Mouse (Mus musculus): ENCODE results near the gene Rps25.
"Not testable (repeated sequence)": the region's sequence is repeated elsewhere in the genome, so short reads cannot be mapped to it uniquely, and the experiment has no call there.

Rps25 gene

DNA sequence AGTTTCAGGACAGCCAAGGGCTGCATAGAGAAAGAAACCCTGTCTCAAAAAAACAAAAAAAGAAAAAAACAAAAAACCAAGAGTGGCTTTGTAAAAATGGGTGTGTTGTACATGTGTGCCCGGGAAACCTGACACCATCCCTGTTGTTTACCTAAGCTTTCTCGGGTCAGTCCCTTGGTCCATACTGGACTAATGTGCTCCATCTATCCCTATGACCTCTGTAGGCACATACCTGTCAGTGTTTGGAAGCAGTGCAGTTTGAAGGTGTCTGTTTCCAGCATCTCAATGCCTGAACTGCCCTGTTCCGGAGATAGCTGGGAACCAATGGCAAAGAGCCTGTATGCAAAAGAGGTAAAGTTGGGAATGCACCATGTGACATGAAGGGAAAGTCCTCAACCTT, 1.9 kb upstream of the Rps25 start:
- DNase-seq (ENCODE audit: low spot score) = no peak

DNA sequence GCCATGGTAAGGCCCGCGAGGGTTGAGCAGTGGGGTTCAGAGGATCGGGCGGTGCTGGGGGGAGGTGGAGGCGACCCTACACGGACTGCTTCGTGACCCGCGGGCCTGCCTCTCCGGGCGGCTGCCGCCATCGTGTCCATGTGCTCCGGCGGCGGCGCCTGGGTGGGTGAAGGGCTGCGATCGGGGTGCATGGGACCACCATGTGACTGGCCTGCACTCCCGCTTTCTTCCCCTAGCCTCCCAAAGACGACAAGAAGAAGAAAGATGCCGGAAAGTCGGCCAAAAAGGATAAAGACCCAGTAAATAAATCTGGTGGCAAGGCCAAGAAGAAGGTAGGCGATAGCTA, 786 bp downstream of the Rps25 start:
- no peak for DNase-seq (ENCODE audit: low spot score)

DNA sequence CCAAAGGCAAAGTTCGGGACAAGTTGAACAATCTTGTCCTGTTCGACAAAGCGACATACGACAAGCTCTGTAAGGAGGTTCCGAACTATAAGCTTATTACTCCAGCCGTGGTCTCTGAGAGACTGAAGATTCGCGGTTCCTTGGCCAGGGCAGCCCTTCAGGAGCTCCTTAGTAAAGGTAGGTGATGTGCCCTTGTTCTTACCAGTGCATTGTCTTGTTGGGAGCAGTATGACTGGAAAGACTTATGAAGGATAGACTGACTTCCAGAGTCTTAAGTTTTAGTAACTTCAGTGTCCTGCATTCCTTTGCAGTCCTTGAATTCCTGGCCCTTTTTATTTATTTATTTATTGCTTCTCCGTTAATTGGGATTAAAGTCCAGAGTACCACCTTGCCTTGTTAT, 1.8 kb downstream of the Rps25 start:
- not testable (repeated sequence) for DNase-seq (ENCODE audit: low spot score)

DNA sequence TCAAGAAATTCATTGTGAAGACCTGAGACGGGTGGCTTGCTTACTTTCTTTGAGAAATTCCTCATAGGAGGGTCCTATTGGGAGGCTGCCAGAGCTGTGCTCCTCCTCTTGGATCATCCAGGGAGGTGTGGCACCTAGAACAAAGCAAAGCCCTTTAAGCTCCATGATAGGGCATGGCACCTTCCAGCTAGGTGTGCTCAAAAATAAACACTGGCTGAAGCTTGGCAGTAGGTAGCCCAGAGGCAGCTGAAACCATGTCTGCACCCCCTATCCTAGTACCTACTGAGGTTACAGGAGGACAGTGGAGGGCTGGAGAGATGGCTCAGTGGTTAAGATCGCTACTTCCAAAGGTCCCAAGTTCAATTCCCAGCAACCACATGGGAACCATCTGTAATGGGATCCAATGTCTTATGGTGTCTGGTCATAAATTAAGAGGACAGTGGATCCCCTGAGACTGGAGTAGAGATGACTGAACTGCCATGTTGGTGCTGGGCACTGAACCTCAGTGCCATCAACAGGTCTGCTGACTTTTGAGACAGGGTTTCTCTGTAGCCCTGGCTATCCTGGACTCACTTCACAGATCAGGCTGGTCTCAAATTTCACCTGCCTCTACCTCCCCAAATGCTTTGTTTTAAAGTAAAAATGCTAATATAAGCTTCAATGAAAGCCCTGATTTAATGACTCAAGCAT, 3.9 kb downstream of the Rps25 start:
- DNase-seq (ENCODE audit: low spot score) = no peak

DNA sequence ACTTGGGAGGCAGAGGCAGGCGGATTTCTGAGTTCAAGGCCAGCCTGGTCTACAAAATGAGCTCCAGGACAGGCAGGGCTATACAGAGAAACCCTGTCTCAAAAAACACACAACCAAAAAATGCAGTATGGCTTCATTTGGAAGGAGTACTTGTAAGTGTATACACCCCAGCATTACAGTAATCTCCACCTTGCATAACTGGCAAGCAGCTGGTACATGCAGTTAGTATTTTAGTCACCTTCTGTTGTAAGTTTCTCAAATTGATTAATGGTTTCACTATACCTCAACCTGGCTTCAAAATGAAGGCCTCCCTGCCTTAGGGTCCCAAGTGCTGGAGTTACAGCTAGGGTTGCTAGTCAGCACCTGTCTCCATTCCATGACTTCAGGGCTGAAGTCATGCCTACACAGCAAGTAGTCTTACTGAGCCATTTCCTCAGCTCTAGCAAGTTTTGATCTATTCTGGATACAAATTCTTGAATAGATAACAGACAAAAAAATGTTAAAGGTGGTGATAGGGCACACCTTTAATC, 4.7 kb downstream of the Rps25 start:
- no peak for DNase-seq (ENCODE audit: low spot score)

DNA sequence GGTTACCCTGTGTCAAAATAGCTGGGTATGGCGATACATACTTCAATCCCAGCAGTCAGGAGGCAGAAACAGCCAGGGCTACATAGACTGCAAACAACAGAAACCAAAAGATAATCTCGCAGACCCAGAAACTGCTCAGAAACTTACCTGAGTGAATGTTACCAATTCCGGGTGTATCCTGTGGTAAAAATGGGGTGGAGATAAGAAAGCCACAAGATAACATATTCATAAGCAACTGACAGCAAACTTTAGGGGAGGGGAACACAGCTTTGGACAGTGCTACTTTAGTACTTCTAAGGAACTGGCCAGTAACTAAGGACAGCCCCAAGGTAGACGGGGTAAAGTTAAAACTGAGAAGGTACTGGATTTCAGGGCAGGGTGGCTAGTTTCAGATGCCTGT, 5.4 kb downstream of the Rps25 start:
- DNase-seq (ENCODE audit: low spot score) = no peak

DNA sequence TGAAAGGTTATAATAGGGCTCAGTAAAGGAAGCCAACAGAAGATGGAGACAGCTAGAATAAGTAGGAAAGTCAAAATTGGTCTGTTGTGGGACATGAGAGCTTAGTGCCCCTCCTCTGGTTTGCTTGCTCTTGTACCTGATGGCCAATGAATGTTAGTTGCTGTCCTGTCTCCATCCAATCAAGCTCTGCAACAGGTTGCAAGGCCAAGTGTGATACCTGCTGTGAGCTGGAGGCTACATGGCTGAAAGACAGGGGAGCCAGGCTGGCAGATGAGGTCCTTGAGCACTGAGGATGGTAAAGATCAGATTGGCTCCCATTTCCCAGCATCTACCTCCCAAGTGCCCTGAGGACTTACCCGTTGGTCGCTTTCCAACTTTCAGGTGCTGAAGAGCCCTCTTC, 5.8 kb downstream of the Rps25 start:
- no peak for DNase-seq (ENCODE audit: low spot score)

DNA sequence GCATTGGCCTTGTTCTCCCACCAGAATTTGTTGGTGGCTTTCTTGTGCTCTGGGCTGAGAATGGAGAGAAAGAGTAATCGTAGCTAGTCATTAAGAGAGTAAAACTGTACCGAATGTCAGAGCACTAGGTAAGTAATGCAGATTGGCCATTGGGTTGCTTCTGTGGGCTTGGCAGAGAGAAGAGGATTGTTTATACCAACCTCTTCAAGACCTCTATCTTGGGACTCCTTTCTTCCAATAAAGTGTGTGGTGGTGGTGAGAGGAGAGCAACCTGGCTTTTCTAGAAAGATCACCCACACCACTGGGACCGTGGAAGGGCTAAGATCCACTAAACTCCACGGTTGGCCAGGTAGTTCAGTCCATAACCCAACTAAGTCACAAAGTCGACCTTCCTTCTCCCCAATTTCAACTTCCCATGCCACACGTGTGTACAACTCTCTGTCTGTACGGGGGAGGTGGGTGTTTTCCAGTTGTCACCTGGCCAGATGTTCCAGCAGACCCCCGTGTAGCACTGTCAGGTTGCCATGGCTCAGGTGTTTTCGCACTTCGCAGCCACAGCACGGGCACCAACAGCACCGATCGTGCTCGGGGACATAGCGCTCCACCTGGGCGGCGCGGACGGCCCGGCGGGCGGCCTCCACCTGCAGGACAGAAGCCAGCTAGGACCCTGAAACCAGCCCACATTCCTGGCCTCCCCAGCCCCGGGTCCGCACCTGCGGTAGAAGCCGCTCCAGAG, 10.4 kb downstream of the Rps25 start:
- no peak for DNase-seq (ENCODE audit: low spot score)

DNA sequence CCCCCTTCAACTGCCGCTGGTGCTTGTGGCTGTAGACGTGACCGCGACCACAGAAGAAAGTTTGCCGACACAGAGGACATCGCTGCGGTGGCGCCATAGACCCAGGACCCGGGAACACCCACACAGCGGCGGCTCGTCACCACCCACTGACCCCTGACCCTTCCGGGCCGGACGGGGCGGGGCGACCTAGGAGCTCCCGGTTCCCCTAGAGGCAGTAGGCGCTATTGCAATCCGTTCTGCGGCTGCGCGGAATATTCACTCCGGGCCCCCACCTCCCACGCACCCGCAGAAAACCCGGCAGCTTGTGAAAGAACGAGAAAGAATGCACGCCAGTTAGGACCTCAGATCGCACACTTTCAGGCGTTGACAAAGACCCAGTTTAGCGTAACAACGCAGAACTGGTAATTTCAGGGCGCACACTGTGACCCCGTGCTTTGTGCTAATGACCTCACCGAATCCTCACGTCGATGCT, 11.0 kb downstream of the Rps25 start:
- DNase-seq (ENCODE audit: low spot score) = peak; percentile 92

DNA sequence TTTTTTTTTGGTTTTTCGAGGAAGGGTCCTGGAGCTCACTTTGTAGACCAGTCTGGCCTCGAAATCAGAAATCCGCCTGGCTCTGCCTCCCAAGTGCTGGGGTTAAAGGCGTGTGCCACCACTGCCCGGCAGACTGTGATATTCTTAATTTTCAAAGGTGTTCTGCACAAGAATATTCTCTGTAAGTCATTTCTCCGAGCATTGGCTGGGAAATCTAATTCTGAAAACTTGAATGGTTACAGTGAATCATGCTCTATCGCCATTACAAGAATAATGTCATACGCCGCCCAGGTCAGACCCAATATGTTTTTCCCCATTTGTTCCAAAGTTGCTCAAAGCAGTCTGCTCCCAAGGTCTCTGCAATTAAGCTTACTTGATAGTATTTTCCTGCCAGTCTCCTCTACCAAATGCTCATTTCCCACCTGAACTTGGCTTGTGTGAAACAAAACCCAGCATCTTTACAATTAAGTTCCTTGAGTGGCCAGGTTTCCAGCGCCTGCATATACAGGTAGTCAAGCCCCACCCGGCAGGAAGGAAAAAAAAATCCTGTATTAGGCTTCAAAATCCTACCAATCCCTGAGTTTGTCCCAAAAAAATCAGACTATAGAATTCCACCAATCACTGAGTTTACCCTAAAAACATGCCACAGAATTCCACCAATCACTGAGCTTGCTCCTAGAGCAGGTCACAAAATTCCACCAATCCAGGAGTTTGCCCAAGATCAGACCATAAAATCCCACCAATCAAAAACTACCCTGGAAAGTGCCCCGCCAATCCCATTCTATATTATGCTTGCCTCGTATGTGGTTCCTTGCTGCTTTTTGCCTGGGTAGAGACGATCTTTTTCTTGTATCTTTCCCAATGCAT, 11.8 kb downstream of the Rps25 start, which contains the start of gene Ccdc84:
Gene Ccdc84 (minus strand): TSS at position 51 of the 867 bp plus-strand sequence.
- no peak for DNase-seq (ENCODE audit: low spot score)

DNA sequence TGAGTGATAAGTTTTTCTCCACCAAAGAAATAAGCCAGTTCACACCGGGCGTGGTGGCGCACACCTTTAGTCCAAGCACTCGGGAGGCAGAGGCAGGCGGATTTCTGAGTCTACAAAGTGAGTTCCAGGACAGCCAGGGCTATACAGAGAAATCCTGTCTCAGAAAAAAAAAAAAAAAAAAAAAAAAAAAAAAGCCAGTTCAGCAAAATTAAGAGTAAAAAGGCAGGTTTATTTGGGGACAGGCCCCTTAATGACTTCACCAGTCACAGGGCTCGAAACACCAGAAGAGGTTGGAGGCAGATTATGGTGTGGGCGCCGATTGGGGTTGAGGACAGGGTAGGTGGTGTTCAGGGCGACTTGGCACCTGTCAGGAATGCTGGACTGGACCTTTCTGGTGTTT, 12.8 kb downstream of the Rps25 start:
- not testable (repeated sequence) for DNase-seq (ENCODE audit: low spot score)

DNA sequence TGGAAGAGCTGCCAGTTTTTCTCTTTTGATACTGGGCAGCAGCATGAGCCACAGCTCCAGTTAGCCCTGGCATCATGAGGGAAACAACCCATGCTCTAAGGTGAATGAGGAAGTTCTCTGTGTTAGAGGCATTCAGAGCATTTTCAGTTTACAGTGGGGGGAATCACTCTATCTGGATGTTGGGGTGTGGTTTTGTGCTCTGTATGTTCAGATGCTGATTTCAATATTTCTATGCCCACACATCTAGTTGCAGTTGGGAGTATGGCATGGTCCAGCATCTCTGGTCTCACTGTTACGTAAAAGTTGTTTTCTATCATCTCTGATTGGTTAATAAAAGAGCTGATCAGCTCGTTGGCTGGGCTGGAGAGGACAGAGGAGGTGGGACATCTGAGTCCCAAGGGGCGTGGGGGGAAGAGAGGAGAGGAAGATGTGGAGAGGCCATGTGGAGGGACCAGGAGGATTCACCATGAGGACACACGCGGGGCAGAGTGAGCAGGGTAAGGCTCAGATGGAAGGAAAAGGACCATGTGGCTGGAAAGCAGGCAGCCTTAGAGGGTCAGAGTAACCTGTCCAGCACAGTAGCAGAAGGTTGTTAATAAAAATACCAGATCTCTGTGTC, 13.4 kb downstream of the Rps25 start:
- no peak for DNase-seq (ENCODE audit: low spot score)

DNA sequence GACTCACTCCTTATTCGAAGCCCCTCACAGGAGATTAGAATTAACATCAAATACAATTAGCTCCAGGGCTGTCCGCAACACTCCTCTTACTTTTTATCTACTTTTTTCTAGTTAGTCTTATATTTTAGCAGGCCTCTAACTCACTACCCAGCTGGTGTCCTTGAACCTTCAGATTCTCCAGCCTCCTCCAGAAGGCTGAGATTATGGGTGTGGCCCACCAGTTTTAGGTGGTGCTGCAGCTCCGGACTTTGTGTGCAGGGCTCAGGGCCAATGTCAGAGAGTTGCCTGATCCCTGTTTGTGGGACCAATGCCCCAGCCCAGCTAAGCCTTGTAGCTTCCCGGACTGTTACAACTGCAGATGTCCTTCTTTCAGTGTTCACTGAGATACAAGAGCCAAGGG, 16.6 kb downstream of the Rps25 start:
- DNase-seq (ENCODE audit: low spot score) = no peak

DNA sequence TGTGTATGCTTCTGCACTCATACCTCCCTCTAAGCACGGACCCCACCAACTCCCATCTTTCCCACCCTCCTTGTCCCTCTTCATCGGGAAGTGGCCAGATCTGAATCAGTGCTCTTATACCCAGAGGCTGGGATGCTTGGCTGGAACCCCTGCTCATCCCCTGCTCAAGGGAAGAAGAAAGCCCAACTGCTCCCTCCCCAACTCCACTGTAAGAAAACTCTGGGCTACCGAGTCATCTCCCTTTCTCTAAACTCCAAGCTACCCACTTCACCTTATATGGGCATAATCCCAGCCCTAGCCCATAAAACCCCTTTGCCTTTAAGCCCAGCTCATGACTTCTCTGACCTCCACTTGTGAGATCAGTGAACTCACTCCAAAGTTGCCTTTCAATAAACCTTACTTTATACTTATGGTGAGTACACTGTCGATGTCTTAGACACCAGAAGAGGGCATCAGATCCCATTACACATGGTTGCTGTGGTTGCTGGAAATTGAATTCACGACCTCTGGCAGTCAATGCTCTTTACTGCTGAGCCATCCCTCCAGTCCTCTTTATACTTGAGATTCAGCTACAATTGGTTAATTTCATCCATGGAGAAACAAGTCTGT, 25.7 kb downstream of the Rps25 start:
- no peak for DNase-seq (ENCODE audit: low spot score)

DNA sequence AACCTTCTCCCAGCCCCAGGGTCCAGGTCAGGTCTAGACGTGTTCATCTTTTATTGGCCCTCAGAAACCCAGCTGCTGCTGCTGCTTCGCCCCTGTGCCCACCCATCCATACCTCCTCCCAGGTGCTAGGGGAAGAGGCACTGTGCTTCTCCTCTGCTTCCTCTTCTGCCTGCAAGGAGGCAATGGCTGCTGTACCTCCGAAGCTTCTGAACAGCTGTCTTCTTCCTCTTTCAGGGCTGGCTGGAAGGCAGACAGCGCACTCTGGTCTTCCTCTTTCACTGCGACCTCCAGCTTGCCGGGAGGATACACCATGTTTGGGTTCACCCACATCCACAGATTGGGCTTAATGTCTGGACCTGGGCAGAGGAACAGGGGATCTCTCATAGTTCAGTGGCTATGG, 28.8 kb downstream of the Rps25 start:
- DNase-seq (ENCODE audit: low spot score) = no peak

DNA sequence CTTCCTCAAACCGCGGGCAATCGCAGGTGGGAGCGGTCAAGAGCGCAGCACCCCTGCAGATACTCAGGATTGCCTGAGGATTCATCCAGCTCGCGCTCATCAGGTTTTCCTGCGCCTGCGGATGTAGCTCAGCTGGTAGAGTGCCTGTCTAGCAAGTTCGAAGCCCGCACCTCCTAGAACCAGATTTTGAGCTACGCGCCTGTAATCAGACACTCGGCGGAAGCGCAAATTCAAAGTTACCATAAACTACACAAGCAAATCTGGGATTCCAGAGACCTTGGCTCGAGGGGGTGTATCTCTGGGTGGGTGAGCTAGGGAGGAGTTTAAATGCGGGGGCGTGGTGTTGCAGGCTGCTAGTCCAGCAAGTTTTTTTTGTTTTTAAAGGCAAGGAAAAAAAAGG, 34.0 kb downstream of the Rps25 start, which contains the start of gene Foxr1:
Gene Foxr1 (minus strand): TSS at position 176 of the 400 bp plus-strand sequence.
- DNase-seq (ENCODE audit: low spot score) = no peak

DNA sequence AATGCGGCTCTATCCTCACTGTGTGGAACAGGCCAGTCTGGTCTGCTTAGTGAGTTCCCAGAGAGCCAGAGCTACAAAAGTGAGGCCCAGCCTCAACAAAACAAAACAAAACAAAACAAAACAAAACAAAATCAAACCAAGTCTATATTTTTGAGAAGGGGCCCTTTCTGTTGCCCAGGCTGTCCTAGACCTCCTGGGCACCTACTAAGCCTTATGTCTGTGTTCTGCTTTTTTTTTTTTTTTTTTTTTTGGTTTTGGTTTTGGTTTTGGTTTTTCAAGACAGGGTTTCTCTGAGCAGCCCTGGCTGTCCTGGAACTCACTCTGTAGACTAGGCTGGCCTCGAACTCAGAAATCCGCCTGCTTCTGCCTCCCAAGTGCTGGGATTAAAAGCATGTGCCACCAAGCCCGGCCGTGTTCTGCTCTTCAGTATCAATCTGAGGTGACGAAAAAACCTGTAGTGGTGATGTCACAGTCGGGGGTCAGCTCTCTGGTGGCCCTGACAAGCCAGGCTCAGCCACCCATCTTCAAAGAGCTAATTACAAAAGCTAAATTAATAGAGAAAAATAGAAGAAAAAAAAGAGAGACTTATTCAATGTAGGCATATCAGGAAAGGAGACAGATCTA, 37.6 kb downstream of the Rps25 start:
- not testable (repeated sequence) for DNase-seq (ENCODE audit: low spot score)

DNA sequence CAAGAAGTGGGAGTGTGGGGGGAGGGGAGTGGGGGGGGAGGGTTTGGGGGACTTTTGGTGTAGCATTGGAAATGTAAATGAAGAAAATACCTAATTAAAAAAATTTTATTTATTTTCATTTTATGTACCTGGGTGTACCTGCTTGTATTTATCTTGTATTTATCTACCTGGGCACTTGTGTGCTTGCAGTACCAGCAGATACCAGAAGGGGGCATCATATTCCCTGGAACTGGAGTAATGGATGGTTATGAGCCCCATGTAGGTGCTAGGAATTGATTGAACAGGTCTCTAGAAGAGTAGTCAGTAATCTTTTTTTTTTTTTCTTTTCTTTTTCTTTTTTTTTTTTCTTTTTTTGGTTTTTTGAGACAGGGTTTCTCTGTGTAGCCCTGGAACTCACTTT, 43.4 kb downstream of the Rps25 start:
- no peak for DNase-seq (ENCODE audit: low spot score)

DNA sequence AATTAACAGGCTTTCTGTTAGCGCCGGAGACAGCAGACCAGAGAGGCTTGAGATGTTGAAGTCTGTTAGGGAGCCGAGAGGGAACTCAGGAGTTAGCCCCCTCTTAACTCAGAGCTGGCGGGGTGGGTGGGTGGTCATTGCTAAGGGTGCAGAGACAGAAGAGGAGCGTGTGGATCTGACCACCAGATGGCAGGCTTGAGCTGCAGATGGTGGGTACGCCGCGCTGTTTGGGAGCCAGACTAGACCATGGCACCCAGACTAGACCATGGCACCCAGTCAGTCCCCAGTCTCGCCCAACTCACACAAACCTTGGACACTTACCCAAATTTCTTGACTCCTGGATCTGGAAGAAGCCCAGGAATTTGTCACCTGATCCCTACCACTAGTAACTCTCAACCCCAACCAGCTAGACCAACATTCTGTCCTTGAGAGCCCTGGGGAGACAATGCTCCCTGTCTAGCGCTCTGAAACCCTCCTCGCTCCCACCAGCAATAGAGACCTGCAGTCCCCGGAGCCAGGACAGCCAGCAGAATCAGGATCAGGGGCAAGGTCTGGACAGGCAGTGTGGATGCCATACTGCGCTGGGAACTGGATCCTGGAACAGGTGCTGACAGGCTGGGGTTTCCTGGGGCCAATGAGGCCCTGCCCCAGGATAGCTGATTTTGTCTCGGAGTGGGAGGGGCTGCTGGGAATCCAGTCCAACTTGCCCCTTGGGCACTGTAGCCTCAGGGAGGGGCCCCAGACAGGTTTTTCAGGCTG, 47.4 kb downstream of the Rps25 start:
- DNase-seq (ENCODE audit: low spot score) = peak; percentile 61

DNA sequence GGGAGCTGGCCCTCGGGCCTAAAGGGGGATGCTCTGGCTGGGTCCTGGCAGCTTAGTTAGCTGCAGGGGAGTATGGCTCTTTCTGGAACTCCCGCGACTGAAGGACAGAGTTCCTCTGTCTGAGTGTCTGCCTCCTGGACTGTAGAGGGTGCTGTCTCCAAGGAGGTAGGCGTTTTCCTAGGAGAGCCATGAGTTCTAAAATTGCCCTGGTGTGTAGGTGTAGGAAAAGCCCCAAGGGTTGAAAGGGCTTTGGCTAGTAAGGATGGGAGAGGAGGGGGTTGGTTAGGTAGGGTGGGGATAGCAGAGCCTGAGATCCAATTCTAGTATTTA, 47.9 kb downstream of the Rps25 start, which contains the start of gene Upk2:
Gene Upk2 (minus strand): TSS at position 86 of the 330 bp plus-strand sequence.
- DNase-seq (ENCODE audit: low spot score) = no peak
